Mouse (Mus musculus) telencephalon, adult 2 months (tissue): ENCODE results near the gene Pax3.

Source experiments
- DNase-seq: peaks from one replicate; pipeline ENCODE4 v3.0.0-alpha.2; 2011; ENCODE audit warnings: low read depth, low spot score

Pax3 gene

GRCm38 (mm10) chr1:78196751-78197311, at the start of gene Pax3:
Gene Pax3 (minus strand): TSS chr1:78197134.
- DNase-seq, result no peak

- no peak for DNase-seq
Measured at GRCm38 (mm10) chr1:78234306-78234705, 37.4 kb upstream of the Pax3 start.

GRCm38 (mm10) chr1:78231901-78232546, 35.1 kb upstream of the Pax3 start:
- DNase-seq, result no peak

GRCm38 (mm10) chr1:78229801-78230200, 32.9 kb upstream of the Pax3 start:
- no peak for DNase-seq

- no peak for DNase-seq
Measured at GRCm38 (mm10) chr1:78228771-78229170, 31.8 kb upstream of the Pax3 start.

- no peak for DNase-seq
Measured at GRCm38 (mm10) chr1:78218057-78218780, 21.3 kb upstream of the Pax3 start.

GRCm38 (mm10) chr1:78217151-78218034, 20.5 kb upstream of the Pax3 start:
- DNase-seq, result no peak

GRCm38 (mm10) chr1:78216509-78217141, 19.7 kb upstream of the Pax3 start:
- DNase-seq, result no peak

GRCm38 (mm10) chr1:78215749-78216508, 19.0 kb upstream of the Pax3 start:
- DNase-seq, result no peak

- no peak for DNase-seq
Measured at GRCm38 (mm10) chr1:78211041-78211440, 14.1 kb upstream of the Pax3 start.

- DNase-seq, result no peak
Measured at GRCm38 (mm10) chr1:78210568-78210967, 13.6 kb upstream of the Pax3 start.

GRCm38 (mm10) chr1:78208281-78208814, 11.4 kb upstream of the Pax3 start:
- no peak for DNase-seq

- DNase-seq, result no peak
Measured at GRCm38 (mm10) chr1:78204341-78204740, 7.4 kb upstream of the Pax3 start.

- DNase-seq, result no peak
Measured at GRCm38 (mm10) chr1:78203622-78204211, 6.8 kb upstream of the Pax3 start.

GRCm38 (mm10) chr1:78203086-78203614, 6.2 kb upstream of the Pax3 start:
- no peak for DNase-seq

GRCm38 (mm10) chr1:78202466-78203085, 5.6 kb upstream of the Pax3 start:
- DNase-seq, result no peak

- DNase-seq, result no peak
Measured at GRCm38 (mm10) chr1:78201251-78202010, 4.5 kb upstream of the Pax3 start.

- DNase-seq, result no peak
Measured at GRCm38 (mm10) chr1:78200191-78200590, 3.3 kb upstream of the Pax3 start.

- DNase-seq, result no peak
Measured at GRCm38 (mm10) chr1:78199221-78199620, 2.3 kb upstream of the Pax3 start.
